Mouse (Mus musculus) embryonic facial prominence, embryonic 13.5 days (tissue): ENCODE measurements at regions not wholly inside any gene's neighbourhood (a gene's known extent, or its start where the extent isn't known, plus 50 kb on each side); places are given as distances from the start of the nearest gene placed in this dataset.

Experiments used
- ATAC-seq: fragments of 200-750 bp; cut with Nextera tagmentation; 2 replicates; pipeline ENCODE4 v1.8.0; 2017; ENCODE audit warnings: low read depth; ENCODE audit not compliant: insufficient number of reproducible peaks, insufficient read depth, low FRiP score, low TSS enrichment
- H3K27ac ChIP-seq: fragments of 300-500 bp; sonication (generic); 2 replicates; pipeline ENCODE4 v1.5.1; 2015; ENCODE audit warnings: moderate library complexity, mild to moderate bottlenecking, inconsistent platforms
- H3K27me3 ChIP-seq: fragments of 300-500 bp; sonication (generic); 2 replicates; pipeline ENCODE4 v1.6.1; 2015; ENCODE audit warnings: mild to moderate bottlenecking, inconsistent platforms
- H3K36me3 ChIP-seq: fragments of 300-500 bp; sonication (generic); 2 replicates; pipeline ENCODE4 v1.6.1; 2015; ENCODE audit warnings: mild to moderate bottlenecking, inconsistent platforms
- H3K4me1 ChIP-seq: fragments of 300-500 bp; sonication (generic); 2 replicates; pipeline ENCODE4 v1.6.1; 2015; ENCODE audit warnings: inconsistent platforms
- H3K4me2 ChIP-seq: fragments of 300-500 bp; sonication (generic); 2 replicates; pipeline ENCODE4 v1.6.1; 2015; ENCODE audit warnings: moderate library complexity, mild to moderate bottlenecking, inconsistent platforms
- H3K4me3 ChIP-seq: fragments of 300-500 bp; sonication (generic); 2 replicates; pipeline ENCODE4 v1.5.1; 2015; ENCODE audit warnings: mild to moderate bottlenecking, inconsistent platforms
- H3K9ac ChIP-seq: fragments of 300-500 bp; sonication (generic); 2 replicates; pipeline ENCODE4 v1.6.1; 2015; ENCODE audit warnings: mild to moderate bottlenecking, inconsistent platforms
- H3K9me3 ChIP-seq: fragments of 300-500 bp; sonication (generic); 2 replicates; pipeline ENCODE4 v1.6.1; 2016; ENCODE audit warnings: inconsistent platforms
- WGBS: fragments of 180-500 bp; shearing (Covaris S2); methylation state at CpG from one replicate; pipeline ENCODE4 v1.1.7; 2015; ENCODE audit warnings: mixed read lengths; 5-methylcytosine and 5-hydroxymethylcytosine counted together

GRCm38 (mm10) chr1:158097500-158097899, 258.6 kb downstream of the Brinp2 start:
- no peak for ATAC-seq
- no peak overlapping the region for H3K4me3 ChIP-seq
- H3K9me3 ChIP-seq: no peaks in the 10 kb centered on the region
- WGBS: 85% methylated on average over 4 of the region's 4 CpGs
- no peak overlapping the region for H3K27ac ChIP-seq
- no peaks in the 10 kb centered on the region for H3K36me3 ChIP-seq
- no peak overlapping the region for H3K9ac ChIP-seq
- no peak overlapping the region for H3K4me2 ChIP-seq
- H3K27me3 ChIP-seq: no peaks in the 10 kb centered on the region
- H3K4me1 ChIP-seq: no peaks in the 10 kb centered on the region

GRCm38 (mm10) chr1:158119708-158120107, 236.4 kb downstream of the Brinp2 start:
- 81% methylated on average over 2 of the region's 2 CpGs for WGBS

DNA sequence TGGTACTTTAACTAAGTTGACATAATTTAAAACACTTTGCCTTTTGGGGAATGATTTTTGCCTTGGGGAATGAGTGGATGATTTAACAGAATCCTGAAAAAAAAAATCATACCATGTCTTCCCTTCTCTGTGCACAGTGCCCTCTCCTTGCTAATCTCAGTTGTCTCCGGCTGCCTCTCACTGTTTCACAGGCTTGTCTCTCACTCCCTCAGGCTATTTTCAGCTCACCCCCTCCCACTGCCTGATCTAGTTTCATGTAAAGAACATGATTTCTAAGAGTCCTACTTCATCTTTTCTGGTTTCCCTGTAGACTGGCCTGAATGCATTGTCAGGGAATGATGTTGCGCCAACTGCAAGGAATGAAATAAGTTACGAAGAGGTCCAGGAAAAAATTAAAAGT, 231.2 kb downstream of the Brinp2 start:
- WGBS: 49% methylated on average over 3 of the region's 3 CpGs
- H3K9me3 ChIP-seq: no peaks in the 10 kb centered on the region
- no peak overlapping the region for H3K27ac ChIP-seq
- no peaks in the 10 kb centered on the region for H3K4me1 ChIP-seq
- H3K4me3 ChIP-seq: no peak overlapping the region
- H3K36me3 ChIP-seq: no peaks in the 10 kb centered on the region
- no peaks in the 10 kb centered on the region for H3K27me3 ChIP-seq
- no peak overlapping the region for H3K4me2 ChIP-seq
- no peak overlapping the region for H3K9ac ChIP-seq
- no peak for ATAC-seq

More at GRCm38 (mm10) chr1:158119708-158120107, 236.4 kb downstream of the Brinp2 start:
- Histone ChIP-seq H3K36me3 (no peaks in the 10 kb centered on the region), H3K9me3 (no peaks in the 10 kb centered on the region), H3K4me3 (no peak overlapping the region), H3K9ac (no peak overlapping the region), H3K4me2 (no peak overlapping the region), H3K4me1 (no peaks in the 10 kb centered on the region), H3K27ac (no peak overlapping the region), H3K27me3 (no peaks in the 10 kb centered on the region)
- ATAC-seq: no peak

DNA sequence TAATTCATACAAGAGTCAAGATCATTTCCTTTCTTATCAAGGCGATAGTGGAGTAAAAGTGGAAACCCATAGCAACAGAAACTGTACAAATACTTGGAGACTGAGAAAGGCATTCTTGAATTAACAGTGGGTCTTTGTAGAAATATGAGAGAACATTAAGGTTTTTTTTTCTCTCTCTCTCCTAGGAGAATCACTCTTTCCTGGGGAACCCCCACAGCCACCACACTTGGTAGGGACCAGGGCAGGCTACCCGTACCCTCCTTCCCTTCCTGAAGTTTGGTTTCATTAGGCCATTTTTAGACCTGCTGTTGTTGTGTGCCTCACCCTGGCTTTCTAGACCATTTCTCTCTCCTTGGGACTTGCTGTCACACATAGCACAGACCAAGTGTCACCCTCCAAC, 229.9 kb downstream of the Brinp2 start:
- H3K27me3 ChIP-seq: no peaks in the 10 kb centered on the region
- no peak overlapping the region for H3K4me3 ChIP-seq
- no peak overlapping the region for H3K9ac ChIP-seq
- no peaks in the 10 kb centered on the region for H3K36me3 ChIP-seq
- H3K27ac ChIP-seq: no peak overlapping the region
- WGBS: 78% methylated on average over 2 of the region's 2 CpGs
- H3K4me2 ChIP-seq: no peak overlapping the region
- no peaks in the 10 kb centered on the region for H3K4me1 ChIP-seq
- no peaks in the 10 kb centered on the region for H3K9me3 ChIP-seq
- ATAC-seq: no peak

GRCm38 (mm10) chr1:158129243-158129770, 226.8 kb downstream of the Brinp2 start:
- Histone ChIP-seq H3K4me2 (no peak overlapping the region), H3K4me1 (no peaks in the 10 kb centered on the region), H3K4me3 (no peak overlapping the region), H3K9ac (no peak overlapping the region), H3K36me3 (no peaks in the 10 kb centered on the region), H3K27ac (no peak overlapping the region), H3K27me3 (no peaks in the 10 kb centered on the region), H3K9me3 (no peaks in the 10 kb centered on the region)
- ATAC-seq: no peak
- WGBS: 76% methylated on average over 3 of the region's 3 CpGs

- no peak for ATAC-seq
- H3K27me3 ChIP-seq: no peaks in the 10 kb centered on the region
- H3K4me1 ChIP-seq: no peaks in the 10 kb centered on the region
- H3K36me3 ChIP-seq: no peaks in the 10 kb centered on the region
- H3K4me2 ChIP-seq: no peak overlapping the region
- H3K9ac ChIP-seq: no peak overlapping the region
- no peak overlapping the region for H3K4me3 ChIP-seq
- 5% methylated on average over 3 of the region's 3 CpGs for WGBS
- no peak overlapping the region for H3K27ac ChIP-seq
- H3K9me3 ChIP-seq: no peaks in the 10 kb centered on the region
Measured at GRCm38 (mm10) chr1:158147525-158147924, 208.6 kb downstream of the Brinp2 start.

GRCm38 (mm10) chr1:158148035-158148434, 208.1 kb downstream of the Brinp2 start:
- Histone ChIP-seq H3K36me3 (no peaks in the 10 kb centered on the region), H3K4me2 (no peak overlapping the region), H3K9ac (no peak overlapping the region), H3K27ac (no peak overlapping the region), H3K27me3 (no peaks in the 10 kb centered on the region), H3K4me3 (no peak overlapping the region), H3K9me3 (no peaks in the 10 kb centered on the region), H3K4me1 (no peaks in the 10 kb centered on the region)
- WGBS: 69% methylated on average over 5 of the region's 5 CpGs
- no peak for ATAC-seq

DNA sequence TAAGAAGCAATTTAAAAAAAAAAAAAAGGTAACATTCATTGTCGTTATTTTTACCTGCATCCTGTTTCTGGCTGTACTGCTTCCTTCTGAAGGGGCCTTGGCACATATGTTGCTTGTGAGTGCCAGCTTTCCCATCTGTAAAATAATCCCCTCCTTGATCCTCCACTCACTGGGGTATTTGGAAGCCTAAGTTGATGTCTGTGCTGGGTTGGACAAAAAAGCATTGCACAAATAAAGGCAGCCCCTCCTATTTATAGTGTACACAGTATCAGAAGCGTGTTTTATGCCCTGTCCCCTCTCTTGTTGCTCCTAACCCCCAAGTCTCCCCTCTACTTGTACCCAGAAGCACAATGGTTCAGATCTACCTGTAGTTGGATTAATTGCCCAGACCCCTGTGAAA, 195.0 kb downstream of the Brinp2 start:
- Histone ChIP-seq H3K4me2 (no peak overlapping the region), H3K27ac (no peak overlapping the region), H3K4me3 (no peak overlapping the region), H3K9ac (no peak overlapping the region), H3K36me3 (no peaks in the 10 kb centered on the region), H3K27me3 (no peaks in the 10 kb centered on the region), H3K9me3 (no peaks in the 10 kb centered on the region), H3K4me1 (no peaks in the 10 kb centered on the region)
- ATAC-seq: no peak
- 74% methylated on average over 2 of the region's 2 CpGs for WGBS

DNA sequence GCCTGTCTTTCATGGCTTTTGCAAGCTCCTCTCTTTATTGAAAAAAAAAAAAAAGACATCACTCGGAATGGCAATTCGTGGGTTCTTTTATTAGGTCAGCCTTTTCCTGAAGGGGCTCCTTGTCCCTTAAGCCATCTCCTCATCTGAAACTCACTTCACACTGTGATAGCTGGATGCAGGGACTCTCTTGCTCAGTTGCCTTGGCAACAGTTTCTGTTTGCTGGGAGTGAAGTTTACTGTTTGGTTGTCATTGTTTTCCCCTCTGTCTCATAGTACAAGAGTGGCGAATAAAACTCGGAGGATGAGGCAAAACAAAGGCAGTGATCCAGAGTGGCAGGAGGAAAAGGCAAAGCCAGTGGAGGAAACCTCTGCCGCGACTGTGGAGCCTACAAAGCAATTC, 194.6 kb downstream of the Brinp2 start:
- no peaks in the 10 kb centered on the region; the same call in 1 of the 2 replicates for H3K9me3 ChIP-seq
- 54% methylated on average over 6 of the region's 6 CpGs for WGBS
- no peak overlapping the region for H3K4me2 ChIP-seq
- no peaks in the 10 kb centered on the region for H3K36me3 ChIP-seq
- no peak overlapping the region for H3K9ac ChIP-seq
- no peak overlapping the region for H3K27ac ChIP-seq
- H3K27me3 ChIP-seq: no peaks in the 10 kb centered on the region
- ATAC-seq: no peak
- H3K4me3 ChIP-seq: no peak overlapping the region
- H3K4me1 ChIP-seq: no peaks in the 10 kb centered on the region

DNA sequence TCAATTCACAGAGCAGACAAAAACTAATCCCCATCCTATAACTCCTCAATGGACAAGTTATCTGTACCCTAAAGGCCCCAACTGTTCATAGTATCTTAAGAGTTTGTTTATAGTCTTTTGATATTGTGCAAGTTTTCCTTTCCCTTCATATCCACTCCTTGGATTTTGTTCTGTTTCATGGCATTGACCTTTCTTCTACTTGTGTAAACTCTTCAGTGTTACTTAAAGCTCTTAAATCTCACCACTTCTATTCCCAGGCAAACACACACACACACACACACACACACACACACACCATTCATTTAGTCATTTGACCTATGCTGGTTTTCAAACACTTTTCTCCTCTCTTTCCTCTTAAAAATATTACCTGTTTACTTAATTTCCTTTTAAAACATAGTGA, 192.7 kb downstream of the Brinp2 start:
- no peaks in the 10 kb centered on the region for H3K27me3 ChIP-seq
- H3K9ac ChIP-seq: no peak overlapping the region
- H3K36me3 ChIP-seq: no peaks in the 10 kb centered on the region
- no peak overlapping the region for H3K4me2 ChIP-seq
- no peaks in the 10 kb centered on the region; the same call in 1 of the 2 replicates for H3K9me3 ChIP-seq
- H3K4me3 ChIP-seq: no peak overlapping the region
- H3K4me1 ChIP-seq: no peaks in the 10 kb centered on the region
- H3K27ac ChIP-seq: no peak overlapping the region
- ATAC-seq: no peak

DNA sequence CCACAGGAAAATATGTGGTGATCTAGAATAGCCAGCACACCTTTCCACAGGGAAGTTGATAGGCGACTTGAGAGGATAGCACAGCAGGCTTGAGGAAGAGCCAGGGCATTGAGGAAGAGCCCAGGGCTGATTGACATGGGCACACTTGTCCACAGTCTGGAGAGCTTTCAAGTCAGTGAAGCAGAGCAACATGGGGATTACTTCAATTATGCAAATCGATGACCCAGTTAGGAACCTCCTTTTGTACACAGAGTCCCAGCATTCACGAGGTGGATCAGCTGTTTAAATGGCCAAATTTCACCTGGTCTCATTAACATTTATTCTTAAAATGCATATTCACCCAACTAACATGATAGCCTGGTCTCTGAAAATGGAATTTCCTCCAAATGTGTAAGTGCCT, 186.1 kb downstream of the Brinp2 start:
- ATAC-seq: no peak
- no peaks in the 10 kb centered on the region for H3K36me3 ChIP-seq
- no peaks in the 10 kb centered on the region for H3K4me1 ChIP-seq
- no peak overlapping the region for H3K4me2 ChIP-seq
- H3K27me3 ChIP-seq: no peaks in the 10 kb centered on the region
- no peak overlapping the region for H3K4me3 ChIP-seq
- H3K27ac ChIP-seq: no peak overlapping the region
- WGBS: 58% methylated on average over 3 of the region's 3 CpGs
- H3K9ac ChIP-seq: no peak overlapping the region
- no peaks in the 10 kb centered on the region; the same call in 1 of the 2 replicates for H3K9me3 ChIP-seq

GRCm38 (mm10) chr1:158180095-158180494, 176.0 kb downstream of the Brinp2 start:
- 59% methylated on average over 4 of the region's 4 CpGs for WGBS
- Histone ChIP-seq H3K4me2 (no peak overlapping the region), H3K9ac (no peak overlapping the region), H3K27ac (no peak overlapping the region), H3K36me3 (no peaks in the 10 kb centered on the region), H3K4me1 (no peaks in the 10 kb centered on the region), H3K27me3 (no peaks in the 10 kb centered on the region), H3K4me3 (no peak overlapping the region), H3K9me3 (no peaks in the 10 kb centered on the region)
- ATAC-seq: no peak

GRCm38 (mm10) chr1:158181296-158181695, 174.8 kb downstream of the Brinp2 start:
- no peaks in the 10 kb centered on the region for H3K27me3 ChIP-seq
- no peak for ATAC-seq
- 76% methylated on average over 1 of the region's 1 CpGs for WGBS

More at GRCm38 (mm10) chr1:158181296-158181695, 174.8 kb downstream of the Brinp2 start:
- Histone ChIP-seq H3K9ac (no peak overlapping the region), H3K4me1 (no peaks in the 10 kb centered on the region), H3K36me3 (no peaks in the 10 kb centered on the region), H3K9me3 (no peaks in the 10 kb centered on the region), H3K4me2 (no peak overlapping the region), H3K27ac (no peak overlapping the region), H3K4me3 (no peak overlapping the region)
